Mouse (Mus musculus): Measurements from ENCODE around the gene Zfp534.
"Not testable (repeated sequence)": the region's sequence is repeated elsewhere in the genome, so short reads cannot be mapped to it uniquely, and the experiment has no call there.

Gene Zfp534

DNA sequence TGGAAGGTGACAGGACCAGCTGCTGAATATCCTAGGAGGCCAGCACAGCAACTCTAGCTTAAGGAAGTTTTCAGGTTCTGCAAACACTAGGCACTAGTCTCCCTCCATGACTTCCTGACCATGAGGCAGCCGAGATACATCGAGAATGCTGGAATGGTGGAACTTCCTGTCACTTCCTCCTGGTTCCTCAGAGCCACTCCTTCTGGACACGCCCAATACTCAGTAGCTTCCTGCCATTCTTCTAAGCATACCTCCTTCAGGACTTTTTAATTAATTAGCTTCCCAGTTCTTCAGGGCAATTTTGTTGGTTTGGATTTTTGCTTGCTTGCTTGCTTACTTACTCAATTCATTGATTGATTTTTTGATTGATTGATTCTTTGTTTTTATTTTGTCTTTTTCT lies at the start of gene Zfp534:
Zfp534 (minus strand) TSS at position 101 of the 400 bp plus-strand sequence.
- DNase-seq (ENCODE audit: low spot score in 2 of 2), result not testable (repeated sequence)

GRCm38 (mm10) chr4:147746255-147746654 lies 43.9 kb upstream of the Zfp534 start:
- DNase-seq (ENCODE audit: low spot score in 2 of 2), result not testable (repeated sequence)

DNA sequence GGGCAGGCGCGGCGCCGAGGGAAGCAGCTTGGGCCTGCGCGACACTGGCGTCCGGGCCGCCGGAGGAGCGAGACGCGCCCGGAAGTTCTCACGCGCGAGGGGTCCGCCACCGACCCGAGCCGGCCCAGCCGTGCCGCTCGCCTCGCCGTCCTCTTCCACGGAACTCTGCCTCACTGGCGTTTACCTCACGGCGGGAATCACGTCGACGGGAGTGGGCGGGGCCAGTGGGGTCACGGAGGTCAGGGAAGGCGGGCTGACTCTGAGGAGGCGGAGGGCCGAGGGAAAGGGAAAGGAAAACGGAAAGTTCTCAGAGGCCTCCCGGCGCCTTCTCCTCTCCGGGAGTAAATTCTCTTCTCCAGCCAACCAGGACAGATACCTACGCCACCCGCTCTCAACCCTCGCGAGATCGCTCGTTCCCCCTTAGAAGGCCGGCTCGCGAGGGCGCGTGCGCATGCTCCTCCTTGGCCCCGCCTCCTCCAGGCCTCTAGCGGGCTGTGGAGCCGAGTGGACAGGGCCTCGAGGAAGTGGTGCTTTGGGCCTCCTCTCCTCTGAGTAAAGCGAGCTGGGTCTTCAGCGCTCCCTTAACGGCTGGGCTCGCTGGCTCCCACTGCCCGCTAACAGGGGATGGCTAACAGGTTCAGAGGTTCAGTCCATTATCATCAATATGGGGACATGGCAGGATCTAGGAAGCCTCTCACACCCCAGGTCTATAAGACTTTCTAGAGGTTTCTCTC lies 36.5 kb upstream of the Zfp534 start:
- DNase-seq (ENCODE audit: low spot score in 2 of 2), result peak in 1 of 2 experiments; percentile 65

DNA sequence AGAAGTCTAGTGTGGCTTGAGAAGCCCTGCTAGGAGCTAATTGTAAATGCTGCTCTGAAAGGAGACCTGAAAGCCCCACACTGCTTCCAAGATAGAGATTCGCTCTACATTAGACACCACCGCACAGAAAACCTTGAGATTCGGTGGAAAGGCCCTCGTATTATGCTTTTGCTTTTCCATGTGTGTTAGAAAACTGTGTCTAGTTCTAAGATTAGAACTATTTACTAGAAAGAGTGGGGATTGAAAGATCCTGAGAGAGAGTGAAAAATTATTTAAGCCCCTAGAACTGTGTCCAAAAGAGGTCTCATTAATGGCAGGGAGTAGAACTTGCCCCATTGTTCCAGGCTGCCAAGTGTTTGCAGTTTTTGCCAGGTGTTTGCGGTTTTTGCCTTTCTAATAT lies 47.1 kb downstream of the Zfp534 start:
- DNase-seq (ENCODE audit: low spot score in 2 of 2), result not testable (repeated sequence)

- DNase-seq (ENCODE audit: low spot score in 2 of 2), result not testable (repeated sequence)
Measured at GRCm38 (mm10) chr4:147647407-147647806, 54.9 kb downstream of the Zfp534 start.

- not testable (repeated sequence) for DNase-seq (ENCODE audit: low spot score in 2 of 2)
Measured at GRCm38 (mm10) chr4:147642413-147642812, 59.9 kb downstream of the Zfp534 start, which contains the start of gene Zfp979. TSS of gene Zfp979 (minus strand) at chr4:147642513.

- not testable (repeated sequence) for DNase-seq (ENCODE audit: low spot score in 2 of 2)
Measured at GRCm38 (mm10) chr4:147641932-147642331, 60.4 kb downstream of the Zfp534 start.

DNA sequence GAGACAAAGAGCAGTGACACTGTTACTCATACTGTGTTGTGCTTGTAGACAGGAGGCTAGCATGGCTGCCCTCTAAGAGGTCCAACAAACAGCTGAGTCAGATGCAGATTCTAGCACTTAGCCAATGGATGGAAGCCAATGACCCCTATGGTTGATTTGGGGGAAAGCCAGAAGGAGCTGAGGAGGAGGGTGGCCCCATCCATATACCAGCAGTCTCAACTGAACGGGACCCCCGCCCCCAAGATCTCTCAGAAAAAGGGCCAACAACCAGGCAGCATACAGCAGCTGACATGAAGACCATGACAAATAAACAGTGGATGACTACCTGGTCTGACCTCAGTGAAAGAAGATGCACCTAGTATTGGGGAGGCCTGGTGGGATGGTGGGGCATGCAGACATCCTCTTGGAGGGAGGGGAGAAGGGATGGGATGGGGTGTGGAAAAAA lies 68.5 kb downstream of the Zfp534 start:
- not testable (repeated sequence) for DNase-seq (ENCODE audit: low spot score in 2 of 2)

Measured in spleen, postnatal 4 days (tissue).